Mouse (Mus musculus) frontal cortex, postnatal 10 days (tissue): ENCODE data around the gene Zfp94.
"Not testable (repeated sequence)": the region's sequence is repeated elsewhere in the genome, so short reads cannot be mapped to it uniquely, and the experiment has no call there.

Experiments
- DNase-seq, 2 experiments: peaks; one replicate each; pipeline ENCODE4 v3.0.0; 2022; ENCODE audit warnings: low spot score in 2 of 2, mixed read lengths in 1 of 2

Zfp94 gene

GRCm38 (mm10) chr7:24315726-24316566, 520 bp downstream of the Zfp94 start:
- DNase-seq, result no peak

GRCm38 (mm10) chr7:24300771-24301282, 15.6 kb downstream of the Zfp94 start, which contains the start of gene Zfp61:
Zfp61 (minus strand) TSS chr7:24301232.
- DNase-seq, result no peak

- DNase-seq, result no peak
These were observed 16.5 kb downstream of the Zfp94 start for GRCm38 (mm10) chr7:24299823-24300481.

GRCm38 (mm10) chr7:24298973-24299708, 17.3 kb downstream of the Zfp94 start:
- DNase-seq, result peak; percentile 86 to 87

- no peak for DNase-seq
These were observed 17.9 kb downstream of the Zfp94 start for GRCm38 (mm10) chr7:24298635-24298972.

GRCm38 (mm10) chr7:24297361-24298095, 18.9 kb downstream of the Zfp94 start:
- DNase-seq, result no peak

DNA sequence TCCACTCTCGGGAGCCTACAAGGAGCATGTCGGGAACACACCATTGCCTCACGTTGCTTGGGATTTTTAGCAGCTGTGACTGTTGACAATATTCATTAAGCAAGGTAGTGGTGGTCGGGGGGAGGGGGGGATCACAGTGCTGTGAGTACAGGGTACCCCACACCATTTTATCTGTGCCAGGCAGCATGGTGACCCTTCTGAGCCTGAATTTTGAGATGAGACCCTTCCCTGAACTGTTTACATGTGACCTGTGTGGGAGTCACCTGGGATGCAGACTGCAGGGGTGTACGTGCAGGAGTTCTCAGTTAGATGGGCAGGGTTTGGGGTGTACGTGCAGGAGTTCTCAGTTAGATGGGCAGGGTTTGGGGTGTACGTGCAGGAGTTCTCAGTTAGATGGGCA, 20.1 kb downstream of the Zfp94 start:
- no peak for DNase-seq

DNA sequence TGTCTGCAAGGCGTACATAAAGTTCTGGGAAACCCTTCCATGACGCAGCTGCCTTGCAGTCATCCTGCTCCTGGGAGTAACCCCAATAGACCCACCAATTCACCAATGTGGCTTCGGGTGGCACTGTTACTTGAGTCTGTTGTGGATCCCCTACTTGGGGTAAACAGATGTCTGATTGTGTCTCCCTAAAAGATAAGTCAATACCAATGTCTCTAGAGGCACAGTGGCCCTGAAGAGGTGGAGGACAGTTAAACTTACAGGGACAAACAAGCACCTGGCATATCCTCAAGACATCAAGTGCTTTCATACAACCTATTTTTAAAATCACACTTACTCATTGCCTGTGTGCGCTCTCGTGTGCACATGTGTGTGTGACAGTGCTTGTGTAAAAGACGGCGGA, 21.1 kb downstream of the Zfp94 start:
- no peak for DNase-seq

DNA sequence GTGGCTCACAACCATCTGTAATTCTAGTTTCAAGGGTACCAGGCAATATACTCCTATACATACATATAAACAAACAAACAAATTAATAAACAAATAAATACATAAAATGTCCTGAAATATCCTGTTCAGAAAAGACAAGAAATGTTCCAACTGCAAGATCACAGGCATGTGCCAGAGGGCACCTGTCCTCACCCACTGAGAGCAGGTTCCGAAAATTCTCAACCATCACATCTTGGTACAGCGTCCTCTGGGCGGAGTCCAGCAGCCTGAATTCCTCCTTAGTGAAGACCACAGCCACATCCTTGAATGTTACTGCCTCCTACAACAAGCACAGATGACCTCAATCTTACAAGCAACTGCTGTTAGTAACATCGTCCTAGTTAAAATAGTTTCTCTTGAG, 21.7 kb downstream of the Zfp94 start:
- no peak for DNase-seq

GRCm38 (mm10) chr7:24293061-24293851, 23.2 kb downstream of the Zfp94 start:
- no peak for DNase-seq

DNA sequence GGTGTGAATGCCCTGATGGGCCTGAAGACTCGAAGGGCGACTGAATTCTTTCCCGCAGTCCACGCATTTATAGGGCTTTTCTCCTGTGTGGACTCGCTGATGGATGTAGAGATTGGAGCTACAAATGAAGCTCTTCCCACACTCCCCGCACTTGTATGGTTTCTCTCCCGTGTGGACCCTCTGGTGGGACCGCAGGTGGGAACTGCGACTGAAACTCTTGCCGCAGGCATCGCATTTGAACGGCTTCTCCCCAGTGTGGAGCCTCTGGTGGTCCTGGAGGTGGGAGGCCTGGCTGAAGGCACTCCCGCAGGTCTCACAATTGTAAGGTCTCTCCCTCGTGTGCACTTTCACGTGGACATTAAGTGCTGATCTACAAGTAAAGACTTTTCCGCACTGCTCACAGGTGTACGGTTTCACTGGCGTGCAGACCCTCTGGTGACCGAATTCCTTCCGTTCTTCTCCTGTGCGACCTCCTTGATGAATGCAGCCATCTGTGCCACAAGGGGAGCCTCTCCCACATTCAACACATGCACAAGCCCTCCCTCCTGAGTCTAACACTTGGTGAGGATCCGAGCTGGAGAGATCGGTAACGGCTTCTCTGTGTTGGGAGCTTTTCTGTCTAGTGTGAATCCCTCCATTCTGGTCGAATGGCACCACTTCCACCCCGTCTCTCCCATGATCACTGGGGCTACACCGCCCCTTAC, 24.9 kb downstream of the Zfp94 start:
- no peak for DNase-seq

DNA sequence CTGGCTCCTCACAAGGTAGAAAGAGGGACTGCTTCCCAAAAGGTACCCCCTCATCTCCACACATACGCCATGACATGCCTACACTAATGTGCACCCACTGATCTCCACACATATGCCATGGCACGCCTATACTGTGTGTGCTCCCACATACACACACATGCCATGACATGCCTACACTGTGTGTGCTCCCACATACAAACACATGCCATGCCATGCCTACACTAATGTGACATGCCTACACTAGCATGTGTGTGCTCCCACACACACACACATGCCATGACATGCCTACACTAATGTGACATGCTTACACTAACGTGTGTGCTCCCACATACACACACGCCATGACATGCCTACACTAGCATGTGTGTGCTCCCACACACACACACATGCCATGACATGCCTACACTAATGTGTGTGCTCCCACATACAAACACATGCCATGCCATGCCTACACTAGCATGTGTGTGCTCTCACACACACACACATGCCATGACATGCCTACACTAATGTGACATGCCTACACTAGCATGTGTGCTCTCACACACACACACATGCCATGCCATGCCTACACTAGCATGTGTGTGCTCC, 26.3 kb downstream of the Zfp94 start:
- no peak for DNase-seq

- no peak for DNase-seq
These were observed 28.0 kb downstream of the Zfp94 start for GRCm38 (mm10) chr7:24288512-24288911.

GRCm38 (mm10) chr7:24287670-24288069, 28.8 kb downstream of the Zfp94 start:
- no peak for DNase-seq

DNA sequence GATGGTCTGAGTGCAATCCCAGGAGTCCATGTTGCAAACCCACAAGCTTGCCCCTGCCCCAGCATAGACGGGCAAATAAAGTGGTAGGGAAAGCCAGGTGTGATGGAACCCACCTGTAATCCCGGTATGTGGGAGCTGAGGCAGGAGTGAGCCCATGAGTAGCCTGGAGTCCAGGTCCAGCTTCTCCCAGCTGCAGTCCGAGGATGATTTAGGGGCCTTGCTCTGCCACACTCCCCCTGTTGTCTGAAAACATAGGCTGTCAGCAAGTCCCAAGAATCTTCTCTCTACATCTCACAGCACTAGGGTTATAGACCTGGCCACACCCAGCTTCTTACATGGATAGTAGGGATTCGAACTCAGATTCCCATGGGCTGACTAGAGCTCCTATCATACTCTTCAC, 29.6 kb downstream of the Zfp94 start:
- DNase-seq, result no peak

DNA sequence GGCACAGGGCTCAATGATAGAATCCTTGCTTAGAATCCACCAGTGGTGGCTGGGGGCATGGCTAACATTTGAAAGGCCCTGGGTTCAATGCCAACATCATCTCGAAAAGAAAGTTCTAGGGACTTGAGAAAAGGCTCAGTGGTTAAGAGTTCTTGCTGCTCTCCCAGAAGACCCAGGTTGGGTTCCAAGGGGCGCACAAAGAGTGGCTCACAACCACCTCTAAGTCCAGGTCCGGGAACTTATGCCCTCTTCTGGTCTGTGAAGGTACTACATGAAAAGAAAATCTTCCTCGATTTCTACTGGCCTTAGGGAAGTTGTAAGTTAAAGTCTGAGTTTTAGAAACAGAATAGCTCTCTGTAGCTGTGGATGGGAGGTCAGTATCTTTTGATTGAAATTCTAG, 30.4 kb downstream of the Zfp94 start:
- no peak for DNase-seq

- no peak for DNase-seq
These were observed 35.7 kb downstream of the Zfp94 start for GRCm38 (mm10) chr7:24280858-24281145.

- no peak for DNase-seq
These were observed 36.2 kb downstream of the Zfp94 start for GRCm38 (mm10) chr7:24280031-24280857.

- DNase-seq, result not testable (repeated sequence)
These were observed 37.7 kb downstream of the Zfp94 start for GRCm38 (mm10) chr7:24278771-24279170.
